Mouse (Mus musculus) R1 (cell line): Measurements from ENCODE around the gene Htt.
"Not testable (repeated sequence)": the region's sequence is repeated elsewhere in the genome, so short reads cannot be mapped to it uniquely, and the experiment has no call there.

Experiments
- DNase-seq: peaks from one replicate; pipeline ENCODE4 v3.0.0-alpha.2; 2018; ENCODE audit warnings: low read depth, low spot score

The Htt gene

DNA sequence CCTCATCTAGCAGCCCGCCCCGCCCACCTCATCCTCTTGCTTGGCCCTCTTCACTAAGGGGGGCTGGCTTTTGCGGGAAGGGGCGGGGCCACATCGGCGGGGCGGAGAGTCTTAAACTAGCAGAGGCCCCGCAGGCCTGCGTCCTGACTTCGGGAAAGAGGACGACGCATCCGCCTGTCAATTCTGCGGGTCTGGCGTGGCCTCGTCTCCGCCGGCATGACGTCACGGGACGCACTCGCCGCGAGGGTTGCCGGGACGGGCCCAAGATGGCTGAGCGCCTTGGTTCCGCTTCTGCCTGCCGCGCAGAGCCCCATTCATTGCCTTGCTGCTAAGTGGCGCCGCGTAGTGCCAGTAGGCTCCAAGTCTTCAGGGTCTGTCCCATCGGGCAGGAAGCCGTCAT is at the start of gene Htt:
Htt (plus strand) TSS at position 232 of the 400 bp plus-strand sequence.
- DNase-seq: peak; percentile 98

DNA sequence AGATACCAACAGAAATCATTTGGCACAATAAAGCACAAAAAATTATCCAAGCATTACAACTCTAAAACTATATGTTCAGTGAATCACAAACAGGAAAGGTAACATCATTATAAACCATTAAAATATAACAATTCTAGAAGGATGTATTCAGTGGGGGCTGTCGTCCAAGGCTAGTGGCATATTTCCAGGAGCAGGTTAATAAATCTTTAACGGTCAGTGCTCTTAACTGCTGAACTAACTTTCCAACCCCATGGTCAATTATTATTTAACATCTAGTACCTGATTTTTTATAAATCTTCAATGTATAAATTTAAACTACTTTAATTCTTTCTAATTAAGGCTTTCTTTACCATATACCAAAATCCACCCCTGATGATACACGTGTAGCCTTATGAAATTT is 47.2 kb upstream of the Htt start:
- not testable (repeated sequence) for DNase-seq

DNA sequence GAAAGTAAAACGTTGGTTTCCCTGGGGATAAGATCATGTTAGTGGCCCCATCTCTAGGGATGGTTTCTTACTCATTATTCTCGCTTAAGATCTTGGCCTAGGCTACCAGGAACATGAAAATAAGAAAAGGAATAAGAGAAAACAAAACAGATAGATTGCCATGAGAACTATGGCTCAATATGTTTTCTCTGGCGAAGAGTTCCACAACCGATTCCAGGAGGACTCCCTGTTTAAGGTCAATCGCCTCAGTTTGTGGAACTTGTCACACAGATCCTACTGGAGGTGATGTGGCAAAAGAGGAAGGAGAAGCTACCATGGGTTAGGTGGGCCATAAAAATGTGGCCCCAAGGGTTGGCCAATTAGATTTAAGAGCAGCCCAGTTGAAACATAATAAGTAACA is 46.7 kb upstream of the Htt start:
- no peak for DNase-seq

DNA sequence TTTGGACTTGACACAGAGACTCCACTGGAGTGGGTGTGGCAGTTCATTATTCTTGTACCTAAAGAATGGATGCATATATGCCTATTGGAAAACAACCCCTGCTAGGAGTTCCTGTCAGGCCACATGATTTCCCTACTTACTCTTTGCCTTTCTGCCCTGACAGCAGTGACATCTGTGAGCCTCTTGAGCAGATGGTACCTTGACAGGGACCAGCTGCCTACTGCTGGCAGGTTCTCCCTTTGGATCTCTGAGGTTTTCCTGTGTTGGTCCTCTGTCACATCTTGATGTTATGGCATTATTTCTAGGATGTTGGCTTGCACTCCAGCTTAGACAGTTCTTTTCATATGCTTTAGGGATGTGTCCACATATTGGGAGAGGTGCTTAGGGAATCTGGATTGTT is 32.4 kb upstream of the Htt start:
- no peak for DNase-seq

DNA sequence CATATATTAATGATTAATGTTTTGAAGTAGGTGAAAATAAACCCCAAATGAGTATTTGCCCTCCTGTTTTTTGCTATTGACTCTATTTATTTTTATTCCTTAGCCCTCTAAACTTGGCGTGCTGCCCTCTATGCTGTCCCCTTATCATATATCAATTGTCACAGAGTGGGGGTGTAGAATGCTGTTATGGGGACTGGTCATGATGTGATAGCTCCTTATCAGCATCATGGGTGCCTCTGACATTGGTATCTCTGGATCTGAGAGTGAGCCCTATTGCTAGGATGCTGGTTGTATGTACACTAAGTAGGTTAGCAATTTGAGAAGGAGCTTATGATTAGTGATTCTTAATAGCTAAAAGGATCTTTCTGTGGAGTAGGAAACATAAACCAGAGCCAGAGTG is 31.3 kb upstream of the Htt start:
- no peak for DNase-seq

DNA sequence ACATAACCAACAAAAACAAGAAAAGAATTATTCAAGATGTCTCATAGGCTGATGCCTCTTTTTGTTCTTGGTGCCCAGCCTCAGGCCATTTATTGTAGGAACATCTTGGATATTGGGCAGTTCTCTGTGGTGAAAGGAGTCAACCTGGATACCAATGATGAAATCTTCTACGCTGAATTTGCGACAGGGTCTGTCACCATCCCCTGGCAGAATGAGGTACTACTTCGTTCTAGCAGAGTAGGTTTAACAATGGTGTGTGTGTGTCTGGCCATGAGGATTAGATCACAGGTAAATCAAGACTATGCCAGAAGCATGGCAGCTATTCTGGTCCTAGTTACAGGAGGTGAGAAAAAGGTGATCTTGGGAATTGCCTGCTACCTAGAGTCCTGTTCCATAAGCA is 10.1 kb upstream of the Htt start:
- peak; percentile 5 for DNase-seq

DNA sequence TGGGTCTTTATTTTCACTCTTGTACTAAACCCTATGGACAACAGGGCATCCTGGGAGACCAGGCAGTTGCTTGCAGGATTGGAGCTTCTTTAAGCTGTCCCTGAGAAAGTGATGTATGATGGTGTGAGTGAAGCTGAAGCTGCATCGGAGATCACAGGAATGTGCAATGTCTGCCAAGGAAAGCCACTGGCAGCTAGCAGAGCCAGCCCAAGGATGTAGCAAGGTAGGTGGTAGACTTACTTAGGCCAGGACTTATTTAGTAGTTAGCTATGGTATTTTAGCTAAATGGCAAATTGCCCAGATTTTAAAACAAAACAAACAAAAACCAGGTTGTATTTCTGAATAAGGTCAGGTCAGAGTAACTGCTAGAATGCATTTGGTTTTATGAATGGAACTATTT is 2.8 kb upstream of the Htt start:
- no peak for DNase-seq

DNA sequence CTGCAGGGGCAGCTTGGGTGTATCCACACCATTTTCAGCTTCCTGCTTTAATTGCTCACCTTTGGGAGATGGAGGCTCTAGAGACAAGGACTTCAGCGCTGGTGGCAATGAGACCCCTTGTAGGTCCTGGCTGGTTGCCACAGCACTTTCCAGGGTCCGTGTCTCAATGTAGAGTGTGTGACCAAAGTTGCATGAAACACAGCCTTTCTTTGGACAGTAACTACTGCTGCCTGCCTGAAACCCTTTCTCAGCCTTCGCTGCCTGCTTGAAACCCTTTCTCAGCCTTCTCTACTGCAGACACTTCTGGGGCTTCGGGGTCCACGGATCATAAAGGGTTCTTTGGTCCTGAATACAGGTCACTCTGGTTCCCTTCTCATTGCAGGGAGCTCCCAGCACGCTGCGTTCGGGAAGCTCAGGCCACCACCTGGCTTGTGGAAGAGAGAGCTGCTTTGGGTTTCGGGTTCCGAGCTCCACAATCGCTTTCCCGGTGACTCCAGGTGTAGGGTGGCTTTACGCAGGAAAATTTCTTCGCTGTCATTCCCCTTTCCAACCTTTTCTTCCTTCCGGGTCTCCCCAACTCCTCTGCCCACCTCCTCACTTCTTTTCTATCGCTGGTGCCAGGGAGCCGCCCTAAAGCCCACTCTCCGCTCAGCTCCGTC is 561 bp upstream of the Htt start:
- DNase-seq: no peak

DNA sequence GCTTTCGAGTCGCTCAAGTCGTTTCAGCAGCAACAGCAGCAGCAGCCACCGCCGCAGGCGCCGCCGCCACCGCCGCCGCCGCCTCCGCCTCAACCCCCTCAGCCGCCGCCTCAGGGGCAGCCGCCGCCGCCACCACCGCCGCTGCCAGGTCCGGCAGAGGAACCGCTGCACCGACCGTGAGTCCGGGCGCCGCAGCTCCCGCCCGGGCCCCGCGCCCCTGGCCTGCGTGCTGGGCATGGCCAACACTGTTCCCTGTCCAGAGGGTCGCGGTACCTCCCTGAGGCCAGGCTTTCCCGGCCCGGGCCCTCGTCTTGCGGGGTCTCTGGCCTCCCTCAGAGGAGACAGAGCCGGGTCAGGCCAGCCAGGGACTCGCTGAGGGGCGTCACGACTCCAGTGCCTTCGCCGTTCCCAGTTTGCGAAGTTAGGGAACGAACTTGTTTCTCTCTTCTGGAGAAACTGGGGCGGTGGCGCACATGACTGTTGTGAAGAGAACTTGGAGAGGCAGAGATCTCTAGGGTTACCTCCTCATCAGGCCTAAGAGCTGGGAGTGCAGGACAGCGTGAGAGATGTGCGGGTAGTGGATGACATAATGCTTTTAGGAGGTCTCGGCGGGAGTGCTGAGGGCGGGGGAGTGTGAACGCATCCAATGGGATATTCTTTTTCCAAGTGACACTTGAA is 533 bp downstream of the Htt start:
- DNase-seq: peak; percentile 81

DNA sequence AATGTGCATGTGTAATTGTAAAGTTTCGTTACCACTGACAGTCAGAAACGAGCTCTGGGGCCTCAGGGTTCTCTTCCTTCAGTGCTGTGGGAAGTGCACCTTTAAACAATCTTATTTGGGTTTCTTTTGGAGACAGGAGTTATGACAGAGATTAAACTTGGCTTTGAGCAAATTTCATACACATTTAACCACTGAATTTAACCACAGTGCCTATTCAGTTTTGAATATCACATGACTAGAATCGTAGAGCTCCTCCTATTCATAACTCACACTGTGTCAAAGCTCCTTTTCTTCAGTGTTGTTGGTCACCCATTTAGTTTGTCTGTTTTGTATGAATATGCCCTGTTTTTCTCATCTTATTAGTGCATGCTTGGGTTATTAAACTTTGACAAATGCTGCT is 10.3 kb downstream of the Htt start:
- DNase-seq: no peak

DNA sequence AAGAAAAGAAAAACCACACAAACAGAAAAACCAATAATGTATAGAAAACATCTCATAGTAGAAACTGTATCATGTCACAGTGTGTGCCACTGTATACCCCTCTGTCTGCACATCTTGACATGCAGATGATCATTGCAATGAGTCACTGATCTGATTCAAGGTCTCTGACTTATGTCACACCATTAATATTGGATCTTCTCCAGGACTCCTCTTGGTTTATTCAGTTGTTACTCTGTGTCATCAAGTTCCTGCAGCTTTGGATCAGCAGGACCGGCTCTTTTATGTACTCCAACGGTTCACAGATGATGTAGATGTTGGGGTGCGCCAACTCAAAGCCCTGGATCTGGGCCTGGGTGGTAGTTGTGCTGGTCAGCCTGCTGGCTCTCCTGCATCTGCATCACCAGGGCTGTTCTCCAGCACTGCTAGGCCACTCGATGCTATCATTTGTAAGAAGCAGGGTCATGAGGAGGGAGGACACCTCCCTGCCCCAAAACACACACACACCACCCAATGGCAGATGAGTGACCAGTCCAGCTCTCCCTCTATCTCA is 11.2 kb downstream of the Htt start:
- DNase-seq: no peak

DNA sequence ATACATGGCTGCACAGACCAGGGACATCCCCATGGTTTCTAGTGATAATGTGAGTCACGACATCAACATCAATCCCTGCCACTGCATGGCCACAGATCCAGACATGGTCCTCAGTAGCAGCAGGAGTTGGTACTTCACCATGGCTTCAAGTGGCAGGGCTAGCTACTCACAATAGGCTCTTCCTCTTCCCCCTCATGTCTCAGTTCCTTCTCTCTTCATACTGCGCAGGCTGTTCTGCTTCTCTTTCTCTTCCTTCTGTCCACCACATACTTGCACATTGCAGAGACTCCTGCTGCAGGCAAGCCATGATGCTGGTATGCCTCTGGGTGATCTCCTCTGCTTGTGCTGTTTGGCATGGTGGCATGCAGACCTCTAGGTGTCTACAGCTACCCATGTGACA is 11.9 kb downstream of the Htt start:
- no peak for DNase-seq

DNA sequence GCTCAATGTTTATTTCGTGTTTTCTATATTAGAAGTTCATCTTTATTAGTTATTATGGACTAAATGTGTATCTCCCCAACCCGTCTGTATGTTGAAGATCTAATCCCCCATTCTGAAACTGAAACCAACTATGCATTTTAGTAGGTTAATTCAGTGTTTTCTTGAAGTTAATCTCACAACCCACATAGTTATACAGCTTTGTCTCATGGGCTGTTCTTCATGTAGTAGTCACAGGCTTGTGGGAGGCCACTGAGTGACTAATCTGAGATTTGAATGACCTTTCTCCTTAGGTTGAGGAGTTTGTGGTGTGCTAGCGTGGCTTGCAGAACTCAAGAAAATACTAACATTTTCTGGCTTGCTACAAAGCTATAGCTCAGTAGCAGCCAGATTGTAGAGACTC is 23.5 kb downstream of the Htt start:
- no peak for DNase-seq

DNA sequence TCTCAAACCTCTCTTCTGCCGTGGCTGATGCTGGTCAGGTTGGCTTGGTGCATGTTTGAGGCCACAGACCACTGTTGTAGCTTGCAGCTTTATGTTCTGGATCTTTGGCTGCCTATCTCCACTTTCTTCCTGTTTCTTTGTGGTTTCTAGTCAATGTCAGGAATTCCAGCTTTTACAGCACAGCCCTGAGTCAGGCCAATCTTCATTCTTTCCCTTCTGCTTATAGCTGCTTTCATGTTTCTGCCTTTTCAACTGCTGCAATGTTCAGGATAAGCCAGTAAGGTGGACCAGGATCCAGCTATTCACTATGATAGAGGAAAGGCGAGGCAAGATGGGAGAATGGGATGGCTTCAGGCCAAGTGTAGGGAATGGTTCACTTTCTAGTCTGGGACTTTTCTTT is 29.6 kb downstream of the Htt start:
- no peak for DNase-seq

DNA sequence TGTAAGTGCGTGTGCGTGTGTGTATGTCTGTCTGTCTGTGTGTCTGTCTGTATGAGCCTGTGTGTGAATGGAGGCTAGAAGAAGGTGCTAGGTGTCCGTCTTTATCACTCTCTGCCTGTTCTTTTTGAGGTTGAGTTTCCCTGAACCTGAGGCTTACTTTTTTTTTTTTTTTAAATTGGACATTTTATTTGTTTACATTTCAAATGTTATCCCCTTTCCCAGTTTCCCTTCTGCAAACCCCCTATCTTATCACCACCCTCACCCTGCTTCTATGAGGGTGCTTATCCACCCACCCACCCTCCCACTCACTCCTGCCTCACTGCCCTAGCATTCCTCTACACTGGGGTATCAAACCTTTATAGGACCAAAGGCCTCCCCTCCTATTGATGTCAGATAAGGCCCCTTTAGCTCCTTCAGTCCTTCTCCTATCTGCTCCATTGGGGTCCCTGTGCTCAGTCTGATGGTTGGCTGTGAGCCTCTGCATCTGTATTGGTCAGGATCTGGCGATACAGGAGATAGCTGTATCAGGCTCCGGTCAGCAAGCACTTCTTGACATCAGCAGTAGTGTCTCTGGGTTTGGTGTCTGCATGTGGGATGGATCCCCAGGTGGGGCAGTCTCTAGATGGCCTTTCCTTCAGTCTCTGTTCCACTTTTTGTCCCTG is 38.9 kb downstream of the Htt start:
- no peak for DNase-seq

DNA sequence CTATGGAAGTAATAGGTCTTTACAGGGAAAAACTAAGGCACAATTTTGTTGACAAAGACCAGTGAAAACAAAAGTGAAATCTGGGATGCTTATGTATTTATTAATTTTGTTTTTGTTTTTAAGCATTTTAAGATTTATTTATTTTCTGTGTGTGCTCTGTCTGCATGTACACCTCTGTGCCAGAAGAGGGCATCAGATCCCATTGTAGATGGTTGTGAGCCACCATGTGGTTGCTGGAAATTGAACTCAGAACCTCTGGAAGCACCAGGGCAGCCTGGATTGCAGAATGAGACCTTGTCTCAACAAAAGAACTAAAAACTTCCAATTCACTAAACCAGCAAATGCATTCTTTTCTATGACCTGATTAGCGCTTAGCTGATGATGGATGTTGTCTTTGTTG is 44.5 kb downstream of the Htt start:
- peak; percentile 10 for DNase-seq

DNA sequence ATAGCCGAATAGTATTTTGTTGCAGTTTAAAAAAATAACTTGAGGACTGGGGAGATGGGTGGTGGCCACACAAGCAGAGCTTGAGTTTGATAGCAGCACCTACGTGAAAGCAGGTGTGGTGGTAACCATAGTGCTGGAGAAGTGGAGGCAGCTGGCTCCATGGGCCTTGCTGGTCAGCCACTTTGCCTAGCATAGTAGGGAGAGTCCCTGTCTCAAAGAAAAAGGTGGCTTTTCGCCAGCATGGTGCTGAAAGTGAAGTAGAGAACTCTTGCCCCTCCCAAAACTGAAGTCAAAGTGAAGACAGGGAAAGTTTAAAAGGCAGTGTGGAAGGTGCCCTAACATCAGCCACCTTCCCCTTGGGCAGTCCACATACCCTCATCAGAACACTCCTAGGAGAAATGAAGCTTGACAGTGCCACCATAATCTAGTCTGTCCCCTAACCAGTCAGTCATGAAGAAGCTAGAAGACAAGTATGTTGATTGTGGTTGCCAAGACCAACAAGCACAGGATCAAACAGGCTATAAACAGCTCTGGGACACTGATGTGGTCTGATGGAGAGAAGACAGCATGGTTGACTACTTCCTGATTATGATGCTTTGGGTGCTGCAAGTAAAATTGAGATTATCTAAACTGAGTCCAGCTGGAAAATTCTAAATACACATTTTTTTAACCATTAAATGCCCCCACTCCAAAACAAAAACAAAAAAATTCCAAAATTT is 61.0 kb downstream of the Htt start:
- no peak for DNase-seq

DNA sequence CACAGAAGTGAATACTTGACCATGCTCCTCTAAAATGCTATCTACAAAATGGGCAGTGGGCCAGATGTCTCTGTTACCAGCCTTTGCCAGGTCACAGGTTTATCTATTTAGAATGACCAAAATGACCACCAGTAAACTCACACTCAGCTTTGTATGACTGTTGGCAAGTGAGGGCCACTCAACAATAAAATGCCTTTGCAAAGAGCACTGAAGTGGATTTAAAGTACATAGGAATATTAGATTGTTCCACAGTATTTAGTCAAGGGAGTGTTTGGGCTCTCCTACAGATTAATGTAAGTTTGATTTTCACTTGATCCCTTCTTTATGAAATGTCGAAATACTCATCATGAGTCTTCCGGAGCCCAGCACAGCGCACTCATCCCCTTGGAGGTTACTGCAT is 92.5 kb downstream of the Htt start:
- DNase-seq: no peak

DNA sequence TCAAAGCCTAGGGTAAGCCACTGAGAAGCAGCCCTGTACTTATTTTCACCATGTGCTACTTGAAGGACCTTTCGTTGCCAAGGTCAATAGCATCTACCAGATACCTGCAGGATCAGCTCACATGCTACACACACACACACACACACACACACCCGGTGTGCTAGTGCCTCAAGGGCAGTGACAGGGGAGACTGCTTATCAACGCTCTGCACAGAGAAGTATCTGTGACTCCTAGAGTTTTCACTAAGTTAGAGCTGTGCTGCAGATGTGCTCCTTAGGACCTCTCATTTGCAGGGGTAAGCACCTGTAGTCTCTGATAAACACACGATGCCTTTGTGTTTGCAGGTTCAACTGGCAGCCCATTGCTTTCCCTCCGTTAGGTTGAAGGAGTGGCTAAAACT is 103.8 kb downstream of the Htt start:
- no peak for DNase-seq

DNA sequence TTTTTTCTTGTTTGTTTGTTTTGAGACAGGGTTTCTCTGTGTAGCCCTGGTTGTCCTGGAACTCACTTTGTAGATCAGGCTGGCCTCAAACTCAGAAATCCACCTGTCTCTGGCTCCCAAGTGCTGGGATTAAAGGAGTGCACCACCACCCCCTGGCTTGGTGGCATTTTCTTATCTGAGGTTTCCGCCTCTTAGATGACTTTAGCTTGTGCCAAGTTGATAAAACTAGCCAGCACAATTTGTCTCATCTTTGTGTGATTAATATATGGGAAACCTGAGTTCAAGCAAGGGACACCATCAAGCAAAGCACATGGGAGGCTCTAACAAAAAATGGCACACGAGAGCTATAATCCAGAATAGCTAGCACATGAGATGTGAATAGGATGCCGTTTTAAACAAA is 118.8 kb downstream of the Htt start:
- not testable (repeated sequence) for DNase-seq

DNA sequence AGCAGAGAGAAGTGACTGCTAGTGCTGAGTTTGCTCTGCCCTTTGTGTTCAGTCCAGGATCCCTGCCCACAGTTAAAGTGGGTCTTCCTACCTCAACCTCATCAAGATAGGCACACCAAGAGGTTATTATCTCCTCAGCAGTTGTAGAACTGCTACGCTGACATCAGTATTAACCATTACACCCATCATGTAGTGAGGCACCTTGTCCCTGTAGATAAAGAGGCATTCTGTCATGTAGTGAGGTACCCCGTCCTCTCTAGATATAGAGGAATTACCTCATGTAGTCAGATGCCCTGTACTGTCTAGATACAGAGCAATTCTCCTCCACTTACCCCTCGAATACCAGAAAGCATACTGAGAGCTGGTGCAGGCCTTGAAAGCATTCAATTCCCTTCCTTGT is 119.5 kb downstream of the Htt start:
- no peak for DNase-seq

DNA sequence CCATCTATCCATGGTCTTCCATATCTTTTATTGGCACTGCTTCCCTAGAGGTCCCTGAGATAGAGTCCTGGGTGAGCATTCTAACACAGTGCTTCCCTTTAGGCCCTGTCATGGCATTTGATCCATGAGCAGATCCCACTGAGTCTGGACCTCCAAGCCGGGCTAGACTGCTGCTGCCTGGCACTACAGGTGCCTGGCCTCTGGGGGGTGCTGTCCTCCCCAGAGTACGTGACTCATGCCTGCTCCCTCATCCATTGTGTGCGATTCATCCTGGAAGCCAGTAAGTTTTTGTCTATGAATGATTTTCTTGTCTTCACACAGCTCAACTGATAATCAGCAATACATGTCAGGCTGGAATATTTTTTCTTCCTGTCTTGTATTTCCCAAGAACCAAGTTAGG is 123.7 kb downstream of the Htt start:
- peak; percentile 19 for DNase-seq
